Mouse (Mus musculus): ENCODE measurements around the gene Ring1. TPM values are rescaled to one million over a fixed set of nuclear protein-coding genes. Genes with fewer than 3 reads are reported as not detected.
"Not testable (repeated sequence)": the region's sequence is repeated elsewhere in the genome, so short reads cannot be mapped to it uniquely, and the experiment has no call there.

Gene Ring1
- polyA plus RNA-seq, 1 experiment from 2014 or later, result 20.4 TPM

- peak; percentile 96 for ATAC-seq
- not testable (repeated sequence) for H3K36me3 ChIP-seq (ENCODE audit: control insufficient read depth, insufficient read depth)
- H3K9ac ChIP-seq (replicated peaks; ENCODE audit: low read depth, low read length), result peak overlapping the region; percentile 60
Measured at GRCm38 (mm10) chr17:33981192-33981909, 43.1 kb downstream of the Ring1 start.

GRCm38 (mm10) chr17:33980181-33981035, 44.1 kb downstream of the Ring1 start:
- WGBS, result 81% methylated on average over 19 of the region's 19 CpGs
- Histone ChIP-seq H3K36me3 (ENCODE audit: control insufficient read depth, insufficient read depth) (no peaks in the 10 kb centered on the region), H3K9me3 (ENCODE audit: control insufficient read depth, low read length) (no peaks in the 10 kb centered on the region), H3K4me3 (replicated peaks; ENCODE audit: low read length) (peak overlapping the region; percentile 0; the same call in 1 of the 2 replicates), H3K4me2 (ENCODE audit: low read length) (peak overlapping the region; percentile 35; the same call in 1 of the 2 replicates), H3K4me1 (replicated peaks; ENCODE audit: control insufficient read depth, insufficient read depth, low read length) (peaks cover 19% of the 10 kb centered on the region), H3K27me3 (replicated peaks; ENCODE audit: control insufficient read depth, insufficient read depth, low read length) (peaks cover 39% of the 10 kb centered on the region), H3K27ac (ENCODE audit: low read length) (peak overlapping the region; percentile 34), H3K9ac (replicated peaks; ENCODE audit: low read depth, low read length) (peak overlapping the region; percentile 39; the same call in 1 of the 2 replicates)
- ATAC-seq, result peak; percentile 3; the same call in 1 of the 2 replicates

More at GRCm38 (mm10) chr17:33981192-33981909, 43.1 kb downstream of the Ring1 start:
- Histone ChIP-seq H3K4me1 (replicated peaks; ENCODE audit: control insufficient read depth, insufficient read depth, low read length) (peaks cover 19% of the 10 kb centered on the region), H3K4me2 (ENCODE audit: low read length) (peak overlapping the region; percentile 51), H3K4me3 (replicated peaks; ENCODE audit: low read length) (peak overlapping the region; percentile 49), H3K27me3 (replicated peaks; ENCODE audit: control insufficient read depth, insufficient read depth, low read length) (peaks cover 37% of the 10 kb centered on the region), H3K27ac (ENCODE audit: low read length) (peak overlapping the region; percentile 91)
- WGBS, result under 1% methylated on average over 27 of the region's 27 CpGs
- H3K9me3 ChIP-seq (ENCODE audit: control insufficient read depth, low read length), result not testable (repeated sequence)

- no peak overlapping the region for H3K4me2 ChIP-seq (ENCODE audit: low read length)
- H3K4me1 ChIP-seq (replicated peaks; ENCODE audit: control insufficient read depth, insufficient read depth, low read length), result peaks cover 19% of the 10 kb centered on the region
- WGBS, result 79% methylated on average over 6 of the region's 6 CpGs
- no peaks in the 10 kb centered on the region for H3K9me3 ChIP-seq (ENCODE audit: control insufficient read depth, low read length)
- no peak overlapping the region for H3K9ac ChIP-seq (replicated peaks; ENCODE audit: low read depth, low read length)
- no peak overlapping the region for H3K27ac ChIP-seq (ENCODE audit: low read length)
- no peak for ATAC-seq
- H3K36me3 ChIP-seq (ENCODE audit: control insufficient read depth, insufficient read depth), result no peaks in the 10 kb centered on the region
- H3K27me3 ChIP-seq (replicated peaks; ENCODE audit: control insufficient read depth, insufficient read depth, low read length), result peaks cover 42% of the 10 kb centered on the region
- H3K4me3 ChIP-seq (replicated peaks; ENCODE audit: low read length), result no peak overlapping the region
Measured at GRCm38 (mm10) chr17:33979512-33980050, 44.9 kb downstream of the Ring1 start.

- Histone ChIP-seq H3K4me2 (ENCODE audit: low read length) (peak overlapping the region; percentile 56), H3K4me1 (replicated peaks; ENCODE audit: control insufficient read depth, insufficient read depth, low read length) (peaks cover 19% of the 10 kb centered on the region), H3K9ac (replicated peaks; ENCODE audit: low read depth, low read length) (peak overlapping the region; percentile 52), H3K36me3 (ENCODE audit: control insufficient read depth, insufficient read depth) (no peaks in the 10 kb centered on the region), H3K27me3 (replicated peaks; ENCODE audit: control insufficient read depth, insufficient read depth, low read length) (peaks cover 47% of the 10 kb centered on the region), H3K9me3 (ENCODE audit: control insufficient read depth, low read length) (no peaks in the 10 kb centered on the region), H3K27ac (ENCODE audit: low read length) (no peak overlapping the region), H3K4me3 (replicated peaks; ENCODE audit: low read length) (peak overlapping the region; percentile 40)
- no peak for ATAC-seq
- WGBS, result under 1% methylated on average over 17 of the region's 17 CpGs
Measured at GRCm38 (mm10) chr17:33978631-33979031, 45.8 kb downstream of the Ring1 start.

- Histone ChIP-seq H3K27me3 (replicated peaks; ENCODE audit: control insufficient read depth, insufficient read depth, low read length) (peaks cover 47% of the 10 kb centered on the region), H3K9ac (replicated peaks; ENCODE audit: low read depth, low read length) (peak overlapping the region; percentile 52), H3K4me2 (ENCODE audit: low read length) (peak overlapping the region; percentile 56), H3K9me3 (ENCODE audit: control insufficient read depth, low read length) (no peaks in the 10 kb centered on the region), H3K27ac (ENCODE audit: low read length) (no peak overlapping the region), H3K4me3 (replicated peaks; ENCODE audit: low read length) (peak overlapping the region; percentile 40), H3K36me3 (ENCODE audit: control insufficient read depth, insufficient read depth) (no peaks in the 10 kb centered on the region), H3K4me1 (replicated peaks; ENCODE audit: control insufficient read depth, insufficient read depth, low read length) (peaks cover 19% of the 10 kb centered on the region)
- 3% methylated on average over 57 of the region's 57 CpGs for WGBS
- no peak for ATAC-seq
Measured at GRCm38 (mm10) chr17:33977861-33978557, 46.5 kb downstream of the Ring1 start.

- peaks cover 29% of the 10 kb centered on the region for H3K27me3 ChIP-seq (replicated peaks; ENCODE audit: control insufficient read depth, insufficient read depth, low read length)
- H3K4me2 ChIP-seq (ENCODE audit: low read length), result no peak overlapping the region
- WGBS, result 62% methylated on average over 3 of the region's 3 CpGs
- no peak overlapping the region for H3K4me3 ChIP-seq (replicated peaks; ENCODE audit: low read length)
- no peak overlapping the region for H3K27ac ChIP-seq (ENCODE audit: low read length)
- H3K9ac ChIP-seq (replicated peaks; ENCODE audit: low read depth, low read length), result no peak overlapping the region
- no peaks in the 10 kb centered on the region for H3K9me3 ChIP-seq (ENCODE audit: control insufficient read depth, low read length)
- H3K36me3 ChIP-seq (ENCODE audit: control insufficient read depth, insufficient read depth), result no peaks in the 10 kb centered on the region
- peaks cover 7% of the 10 kb centered on the region; the same call in 1 of the 2 replicates for H3K4me1 ChIP-seq (replicated peaks; ENCODE audit: control insufficient read depth, insufficient read depth, low read length)
- ATAC-seq, result no peak
Measured at GRCm38 (mm10) chr17:33973572-33973971, 50.9 kb downstream of the Ring1 start.

GRCm38 (mm10) chr17:33972691-33973090, 51.8 kb downstream of the Ring1 start:
- no peaks in the 10 kb centered on the region for H3K9me3 ChIP-seq (ENCODE audit: control insufficient read depth, low read length)
- H3K4me3 ChIP-seq (replicated peaks; ENCODE audit: low read length), result no peak overlapping the region
- WGBS, result 15% methylated on average over 1 of the region's 1 CpGs
- no peak overlapping the region for H3K27ac ChIP-seq (ENCODE audit: low read length)
- ATAC-seq, result no peak
- no peak overlapping the region for H3K9ac ChIP-seq (replicated peaks; ENCODE audit: low read depth, low read length)
- no peaks in the 10 kb centered on the region for H3K36me3 ChIP-seq (ENCODE audit: control insufficient read depth, insufficient read depth)
- H3K27me3 ChIP-seq (replicated peaks; ENCODE audit: control insufficient read depth, insufficient read depth, low read length), result peaks cover 21% of the 10 kb centered on the region
- H3K4me2 ChIP-seq (ENCODE audit: low read length), result no peak overlapping the region
- no peaks in the 10 kb centered on the region for H3K4me1 ChIP-seq (replicated peaks; ENCODE audit: control insufficient read depth, insufficient read depth, low read length)

All from forebrain, embryonic 16.5 days (tissue).